Mouse (Mus musculus) gastrocnemius, postnatal 25 days (tissue): ENCODE measurements around the gene Atp2b1. TPM values are rescaled to one million over a fixed set of nuclear protein-coding genes. Genes with fewer than 3 reads are reported as not detected.

Experiments
- DNase-seq: peaks from one replicate; pipeline ENCODE4 v3.0.0; 2022
- total RNA-seq, 2 experiments: library from RNA; stranded (reverse); gene quantifications; 1 replicate in 1 of 2; 2 replicates in 1 of 2; pipeline ENCODE4 v1.2.3; 2021

Atp2b1 gene
- total RNA-seq, 2 experiments from 2014 or later = 62.0 to 62.8 TPM

GRCm38 (mm10) chr10:99033830-99034828 is 119.9 kb downstream of the Atp2b1 start:
- DNase-seq = no peak

GRCm38 (mm10) chr10:99037185-99038065 is 123.2 kb downstream of the Atp2b1 start:
- no peak for DNase-seq

GRCm38 (mm10) chr10:99038866-99039265 is 124.7 kb downstream of the Atp2b1 start:
- no peak for DNase-seq

GRCm38 (mm10) chr10:99040171-99040570 is 126.0 kb downstream of the Atp2b1 start:
- no peak for DNase-seq

- no peak for DNase-seq
Measured at GRCm38 (mm10) chr10:99046756-99047550, 132.7 kb downstream of the Atp2b1 start.

- DNase-seq = no peak
Measured at GRCm38 (mm10) chr10:99047551-99047940, 133.3 kb downstream of the Atp2b1 start.

GRCm38 (mm10) chr10:99050093-99050492 is 135.9 kb downstream of the Atp2b1 start:
- DNase-seq = no peak

- no peak for DNase-seq
Measured at GRCm38 (mm10) chr10:99053111-99053510, 138.9 kb downstream of the Atp2b1 start.

GRCm38 (mm10) chr10:99060588-99060987 is 146.4 kb downstream of the Atp2b1 start:
- DNase-seq = no peak

- no peak for DNase-seq
Measured at GRCm38 (mm10) chr10:99061418-99061817, 147.2 kb downstream of the Atp2b1 start.

GRCm38 (mm10) chr10:99062546-99062945 is 148.3 kb downstream of the Atp2b1 start:
- no peak for DNase-seq

Other genes starting within 250 kb of the Atp2b1 start
- 1 to 10 TPM; 3.5 to 4.0 TPM for gene Poc1b, start 192.6 kb downstream of the Atp2b1 start, total RNA-seq
- gene Galnt4, start 193.8 kb downstream of the Atp2b1 start, total RNA-seq = 1 to 10 TPM; 1.5 to 1.9 TPM
- gene Phxr2, start 211.9 kb downstream of the Atp2b1 start, total RNA-seq = not detected